Mouse (Mus musculus) myocyte (in vitro differentiated cells): ENCODE data around the gene Sin3a.
A peak's percentile ranks its signal among the peaks of the same experiment; 100 is the strongest.

Experiments used
- E2F4 ChIP-seq: IDR thresholded peaks from one replicate; pipeline ENCODE4 v1.6.1; 2011; ENCODE audit warnings: mild to moderate bottlenecking, control low read depth, moderate library complexity; ENCODE audit not compliant: insufficient read depth
- MAX ChIP-seq: IDR thresholded peaks from one replicate; pipeline ENCODE4 v1.6.1; 2011; ENCODE audit warnings: low read depth, mild to moderate bottlenecking, control low read depth
- POLR2A ChIP-seq: IDR thresholded peaks from one replicate; pipeline ENCODE4 v1.6.1; 2011; ENCODE audit warnings: low read depth, mild to moderate bottlenecking, control low read depth, moderate library complexity; ENCODE audit not compliant: insufficient read length
- POLR2AphosphoS2 ChIP-seq: IDR thresholded peaks from one replicate; pipeline ENCODE4 v1.6.1; 2011; ENCODE audit warnings: low read depth, control low read depth; ENCODE audit not compliant: insufficient read length
- SRF ChIP-seq: IDR thresholded peaks from one replicate; pipeline ENCODE4 v1.6.1; 2011; ENCODE audit warnings: low read depth; ENCODE audit not compliant: control insufficient read depth, insufficient read length
- TCF12 ChIP-seq: IDR thresholded peaks from one replicate; pipeline ENCODE4 v1.6.1; 2011; ENCODE audit warnings: mild to moderate bottlenecking, control low read depth; ENCODE audit not compliant: poor library complexity, insufficient read depth, severe bottlenecking
- TCF3 ChIP-seq: IDR thresholded peaks from one replicate; pipeline ENCODE4 v1.6.1; 2011; ENCODE audit warnings: low read depth, control low read depth; ENCODE audit not compliant: insufficient read length
- USF1 ChIP-seq: IDR thresholded peaks from one replicate; pipeline ENCODE4 v1.6.1; 2011; ENCODE audit warnings: low read depth, mild to moderate bottlenecking, control low read depth, moderate library complexity

GRCm38 (mm10) chr9:57074171-57074821, 2.5 kb downstream of the Sin3a start:
- TF ChIP-seq POLR2A: peak; percentile 21
- TF ChIP-seq E2F4: no peak
- TF ChIP-seq SRF: no peak
- TF ChIP-seq USF1: no peak
- TF ChIP-seq POLR2AphosphoS2: peak; percentile 17
- TF ChIP-seq MAX: no peak
- TF ChIP-seq TCF3: no peak
- TF ChIP-seq TCF12: no peak
